Mouse (Mus musculus) T-helper 17 cell (primary cell): ENCODE results near the gene Arhgap25.

Experiments used
- in situ Hi-C, 2 experiments: fragments of 300-600 bp; cut with MboI, MseI; formaldehyde crosslinking; loops; 1 replicate in 1 of 2; 2 replicates in 1 of 2; pipeline ENCODE4 v1.15.1; 2025; ENCODE audit warnings: high pct_unique_total_duplicates in 2 of 2

Arhgap25 gene

GRCm38 (mm10) chr6:87509806-87510205 lies 23.3 kb downstream of the Arhgap25 start:
- in situ Hi-C loops: loop anchor here (5.0 kb wide), 2 partner anchors 38 to 43 kb away; no protein-coding TSS in a partner anchor

DNA sequence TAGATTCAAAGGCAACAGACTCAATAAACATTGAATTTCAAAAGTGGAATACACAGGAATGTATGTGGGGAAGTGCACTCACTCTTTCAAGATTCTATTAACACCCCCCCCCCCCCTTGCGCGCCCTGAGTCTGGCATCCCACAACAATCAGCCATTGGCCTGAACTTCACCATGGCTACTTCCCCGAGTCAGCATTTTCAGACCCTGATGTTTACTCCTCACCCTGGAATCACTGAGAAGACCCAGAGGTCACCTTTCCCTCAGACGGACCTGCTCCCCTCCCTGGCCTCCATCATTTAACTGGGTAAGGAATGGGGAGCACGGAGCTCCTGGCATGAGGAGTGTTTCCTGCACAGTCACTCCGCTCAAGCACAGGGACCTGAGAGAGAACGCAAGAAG lies 28.2 kb downstream of the Arhgap25 start:
- in situ Hi-C loops: loop anchor here in 1 of 2 experiments (5.0 kb wide), 1 partner anchor 37 kb away; no protein-coding TSS in a partner anchor

- in situ Hi-C loops: loop anchor here in 1 of 2 experiments (5.0 kb wide), 1 partner anchor 38 kb away; no protein-coding TSS in a partner anchor
These were observed 29.1 kb downstream of the Arhgap25 start for GRCm38 (mm10) chr6:87503976-87504375.

GRCm38 (mm10) chr6:87503536-87503935 lies 29.5 kb downstream of the Arhgap25 start:
- in situ Hi-C loops: loop anchor here in 1 of 2 experiments (5.0 kb wide), 1 partner anchor 39 kb away; no protein-coding TSS in a partner anchor

DNA sequence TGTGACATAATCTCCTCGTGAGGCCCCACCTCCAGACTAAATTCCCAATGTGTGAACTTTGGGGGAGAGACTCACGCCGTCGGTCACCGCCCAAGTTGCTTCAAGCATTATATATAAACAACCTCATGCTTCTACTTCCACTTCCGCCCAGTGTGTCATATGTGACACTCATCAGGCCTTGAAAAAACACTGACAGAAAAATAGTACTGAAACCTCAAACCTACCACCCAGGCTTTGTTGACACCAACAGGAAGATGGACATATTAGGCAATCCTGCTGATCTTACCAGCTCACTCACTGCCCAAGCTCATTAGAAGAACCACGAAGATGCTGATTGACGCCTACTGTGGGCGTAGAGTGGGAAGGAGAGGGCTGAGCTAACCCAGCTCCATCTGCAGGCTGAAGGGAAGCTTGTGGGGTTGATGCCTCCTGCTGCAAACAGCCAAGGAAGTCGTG lies 30.2 kb downstream of the Arhgap25 start:
- in situ Hi-C loops: loop anchor here in 1 of 2 experiments (5.0 kb wide), 1 partner anchor 39 kb away; no protein-coding TSS in a partner anchor

- in situ Hi-C loops: loop anchor here in 1 of 2 experiments (5.0 kb wide), 1 partner anchor 40 kb away; no protein-coding TSS in a partner anchor
These were observed 30.6 kb downstream of the Arhgap25 start for GRCm38 (mm10) chr6:87502411-87502810.

GRCm38 (mm10) chr6:87500696-87501095 lies 32.4 kb downstream of the Arhgap25 start:
- in situ Hi-C loops: loop anchor here in 1 of 2 experiments (5.0 kb wide), 1 partner anchor 42 kb away; no protein-coding TSS in a partner anchor

DNA sequence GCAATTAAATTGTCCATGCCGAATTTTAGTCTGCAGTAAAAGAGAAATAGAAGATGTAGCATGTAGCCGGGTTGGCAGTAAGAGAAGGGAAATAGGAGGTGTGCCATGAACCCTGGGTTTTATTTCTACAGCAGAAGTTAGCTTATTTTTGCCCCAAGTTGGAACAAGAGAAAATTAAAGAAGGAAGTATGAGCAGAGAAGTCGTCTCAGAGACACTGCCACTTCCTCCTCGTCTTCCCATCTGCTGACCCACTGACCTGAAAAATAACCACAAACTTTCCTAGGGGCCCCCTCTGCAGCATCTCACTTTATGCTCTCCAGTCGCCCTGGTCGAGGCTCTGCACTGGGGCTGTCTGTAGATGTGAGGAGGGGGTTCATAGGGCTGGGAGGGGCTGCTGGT lies 33.3 kb downstream of the Arhgap25 start:
- in situ Hi-C loops: loop anchor here in 1 of 2 experiments (5.0 kb wide), 1 partner anchor 43 kb away; no protein-coding TSS in a partner anchor

- in situ Hi-C loops: no loop called here
These were observed 36.9 kb downstream of the Arhgap25 start for GRCm38 (mm10) chr6:87496143-87496542.

DNA sequence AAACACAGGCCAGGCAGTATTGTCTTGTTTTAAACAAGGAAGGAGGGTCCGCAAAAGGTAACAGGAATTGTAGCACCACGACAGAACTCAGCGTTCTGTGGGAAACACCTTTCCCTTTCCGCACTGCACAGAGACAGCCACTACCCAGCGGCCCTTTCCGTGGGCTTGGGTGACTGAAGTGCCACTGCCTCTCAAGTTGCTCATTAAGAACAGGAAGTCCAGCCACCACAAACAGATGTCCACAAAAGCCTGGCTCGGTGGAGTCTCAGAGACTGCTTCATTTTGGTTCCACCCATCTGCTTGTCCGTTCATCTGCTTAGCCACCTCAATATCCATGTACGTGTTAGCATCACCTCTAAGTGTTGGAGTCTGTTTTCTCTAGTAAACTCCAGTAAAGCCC lies 38.7 kb downstream of the Arhgap25 start:
- in situ Hi-C loops: no loop called here

DNA sequence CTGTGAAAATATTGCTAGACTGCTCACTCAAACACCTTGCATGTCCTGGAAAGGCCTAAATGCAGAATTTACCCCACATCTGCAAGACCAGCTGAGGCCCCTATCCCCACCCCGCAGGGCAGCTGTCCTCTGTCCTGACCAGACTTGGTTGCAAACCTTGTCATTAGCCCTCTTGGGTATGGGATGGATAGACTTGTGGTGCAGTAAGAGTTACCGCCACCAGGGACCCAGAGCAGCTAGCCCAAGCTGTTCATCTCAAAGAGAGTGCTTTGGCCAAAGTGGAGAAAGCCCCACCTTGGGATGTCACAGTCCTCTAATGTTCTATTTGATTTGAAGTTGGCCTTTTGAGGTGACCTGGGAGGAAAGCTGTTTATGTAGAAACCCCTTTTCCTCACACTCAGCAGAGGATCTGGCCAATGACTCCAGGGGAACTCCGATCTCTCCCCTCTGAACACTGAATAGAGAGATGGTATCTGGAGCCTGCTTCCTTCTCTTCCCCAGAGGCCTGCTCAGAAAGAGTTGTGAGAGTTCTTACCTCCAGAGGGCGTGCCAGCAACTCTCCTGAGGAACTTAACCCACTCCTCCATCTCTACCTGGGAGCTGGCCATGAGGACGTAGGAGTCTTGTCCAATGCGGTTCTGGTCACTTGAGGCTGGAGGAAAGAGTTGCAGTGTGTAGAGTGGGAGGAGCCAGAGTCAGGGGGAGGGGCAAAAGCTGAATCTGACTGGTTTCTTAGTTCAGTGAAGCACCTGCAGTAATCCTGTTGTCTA lies 45.2 kb downstream of the Arhgap25 start:
- in situ Hi-C loops: no loop called here

DNA sequence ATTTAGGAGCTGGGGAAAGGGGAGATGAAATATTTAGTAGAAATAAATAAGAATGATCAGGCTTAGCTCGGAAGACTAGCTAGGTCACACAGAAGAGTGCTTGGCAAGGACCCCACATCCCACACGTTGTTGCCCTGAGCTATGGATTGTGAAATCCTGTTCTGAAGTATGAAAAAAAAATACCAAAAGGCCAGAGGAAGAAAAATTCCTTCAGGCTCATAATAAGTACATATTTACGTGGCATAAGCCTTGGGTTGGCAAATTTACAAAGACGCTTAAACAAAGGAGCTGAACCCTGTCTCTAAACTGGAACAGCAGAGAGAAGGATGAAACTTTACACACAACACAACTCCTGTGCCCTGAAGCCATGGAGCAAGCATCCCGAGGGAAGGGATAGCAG lies 48.3 kb downstream of the Arhgap25 start:
- in situ Hi-C loops: no loop called here

GRCm38 (mm10) chr6:87483900-87484289 lies 49.2 kb downstream of the Arhgap25 start:
- in situ Hi-C loops: no loop called here

- in situ Hi-C loops: no loop called here
These were observed 49.7 kb downstream of the Arhgap25 start for GRCm38 (mm10) chr6:87483224-87483899.

DNA sequence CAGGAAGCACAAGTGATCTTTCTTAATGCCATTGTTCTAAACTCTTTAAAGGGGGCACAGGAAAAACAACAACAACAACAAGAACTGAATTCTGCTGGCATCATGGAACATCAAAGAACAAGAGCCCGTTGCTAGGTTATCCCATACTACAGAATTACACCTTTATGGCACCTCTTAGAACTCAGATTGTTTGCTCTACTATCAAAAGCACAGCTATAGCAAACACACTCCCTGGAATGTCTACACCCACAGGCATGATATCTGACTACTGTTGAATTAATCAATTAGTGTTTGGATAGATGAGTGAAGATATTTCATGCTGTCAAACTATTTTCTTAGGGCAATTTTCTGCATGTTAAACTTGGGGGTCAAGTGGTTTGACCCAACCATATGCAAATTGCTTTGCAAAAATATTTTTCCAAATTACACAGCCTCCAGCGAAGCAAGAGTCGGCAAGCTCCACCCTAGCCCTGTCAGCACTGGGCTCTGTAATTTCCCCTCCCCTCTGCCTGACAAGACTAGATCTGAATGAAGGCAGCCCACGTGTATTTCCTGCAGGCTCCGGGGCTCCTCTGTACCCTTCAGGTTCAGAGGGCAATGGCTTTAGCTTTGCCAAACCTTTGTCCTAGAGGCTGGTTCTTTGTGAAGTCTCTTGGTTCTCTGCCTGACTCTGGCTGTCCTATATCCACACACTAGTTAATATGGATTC lies 53.6 kb downstream of the Arhgap25 start:
- in situ Hi-C loops: no loop called here

GRCm38 (mm10) chr6:87478847-87479246 lies 54.2 kb downstream of the Arhgap25 start:
- in situ Hi-C loops: no loop called here

- in situ Hi-C loops: no loop called here
These were observed 57.8 kb downstream of the Arhgap25 start for GRCm38 (mm10) chr6:87475223-87475622.

GRCm38 (mm10) chr6:87470098-87470497 lies 63.0 kb downstream of the Arhgap25 start:
- in situ Hi-C loops: loop anchor here (5.0 to 25.0 kb wide), 2 partner anchors 42 to 192 kb away; partner anchors contain the start of gene Aplf (in 1 of the 2)

DNA sequence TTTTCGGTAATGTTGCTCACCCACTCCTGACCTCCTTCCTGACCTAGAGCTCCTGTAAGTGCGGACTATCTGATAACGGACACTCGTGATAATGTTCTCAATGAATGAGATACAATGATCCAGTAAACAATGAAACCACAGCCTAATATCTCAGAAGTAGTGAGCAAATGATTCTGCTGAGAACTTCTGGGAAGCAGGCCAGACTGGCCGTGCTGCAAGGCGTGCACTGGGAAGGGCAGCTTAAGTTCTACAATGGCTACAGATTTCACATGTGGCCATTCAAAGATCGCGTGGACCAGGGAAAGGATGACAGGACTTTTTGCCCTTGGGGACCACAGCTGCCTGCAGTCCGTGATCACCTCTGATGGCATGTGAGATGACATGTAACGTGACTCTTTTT lies 64.7 kb downstream of the Arhgap25 start:
- in situ Hi-C loops: loop anchor here (5.0 to 25.0 kb wide), 3 partner anchors 44 to 196 kb away; partner anchors contain the start of gene Aplf (in 1 of the 2)

DNA sequence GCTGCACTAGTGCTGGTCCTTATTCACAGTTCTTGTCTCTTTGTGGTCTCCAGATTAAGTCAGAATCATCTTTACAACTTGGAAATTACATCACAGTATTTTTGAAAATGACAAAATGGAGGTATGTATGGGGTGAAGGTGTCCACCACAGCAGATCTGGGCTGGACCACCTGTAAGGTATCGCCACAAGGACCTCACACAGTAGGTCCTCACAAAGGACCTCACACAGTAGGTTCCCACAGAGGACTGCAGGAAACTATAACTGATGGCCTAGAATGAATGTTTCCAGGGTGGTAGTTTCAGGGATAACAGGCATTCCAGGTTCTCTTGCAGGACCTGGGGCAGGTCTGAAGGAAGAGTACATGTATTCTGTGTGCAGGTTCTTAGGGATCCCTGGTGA lies 65.7 kb downstream of the Arhgap25 start:
- in situ Hi-C loops: loop anchor here (5.0 to 25.0 kb wide), 3 partner anchors 45 to 197 kb away; partner anchors contain the start of gene Aplf (in 1 of the 2)

DNA sequence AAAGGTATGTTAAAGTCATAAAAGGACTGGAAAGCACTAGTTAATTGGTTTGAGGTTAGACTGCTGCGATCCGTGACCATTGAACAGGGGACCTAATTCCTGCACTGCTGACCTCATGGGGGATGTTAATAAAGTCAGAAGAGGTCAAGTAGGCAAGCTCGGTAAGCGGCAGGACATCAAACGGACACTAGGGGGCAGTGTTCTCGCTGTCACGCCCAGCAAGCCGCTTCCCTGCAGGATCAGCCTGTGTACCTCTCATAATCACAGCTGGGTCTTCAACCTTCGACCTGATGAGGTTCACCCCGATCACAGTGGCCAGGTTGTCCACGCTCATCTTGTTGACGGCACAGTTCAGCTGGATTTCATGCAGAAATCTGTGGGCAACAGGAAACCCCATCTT lies 66.8 kb downstream of the Arhgap25 start:
- in situ Hi-C loops: loop anchor here (5.0 to 25.0 kb wide), 3 partner anchors 46 to 199 kb away; partner anchors contain the start of gene Aplf (in 1 of the 2)
